Mouse (Mus musculus) heart, embryonic 16.5 days (tissue): ENCODE data around the gene Btbd11. TPM values are rescaled to one million over a fixed set of nuclear protein-coding genes. Genes with fewer than 3 reads are reported as not detected.

Source experiments
- ATAC-seq: fragments of 200-750 bp; cut with Nextera tagmentation; replicated peaks from 2 replicates; pipeline ENCODE4 v1.8.0; 2017; ENCODE audit warnings: moderate number of reproducible peaks; ENCODE audit not compliant: insufficient read depth, low FRiP score; ENCODE audit errors: extremely low read depth
- H3K27ac ChIP-seq: fragments of 300-500 bp; sonication (generic); 2 replicates; pipeline ENCODE4 v1.5.1; 2014; ENCODE audit warnings: mild to moderate bottlenecking, low read length, control low read depth, moderate library complexity
- H3K27me3 ChIP-seq: fragments of 300-500 bp; sonication (generic); 2 replicates; pipeline ENCODE4 v1.6.1; 2014; ENCODE audit warnings: low read length, mixed read lengths; ENCODE audit not compliant: control insufficient read depth, insufficient read depth
- H3K36me3 ChIP-seq: fragments of 300-500 bp; sonication (generic); 2 replicates; pipeline ENCODE4 v1.6.1; 2014; ENCODE audit not compliant: control insufficient read depth, insufficient read depth
- H3K4me1 ChIP-seq: fragments of 300-500 bp; sonication (generic); 2 replicates; pipeline ENCODE4 v1.6.1; 2014; ENCODE audit warnings: low read length, mixed read lengths; ENCODE audit not compliant: control insufficient read depth, insufficient read depth
- H3K4me2 ChIP-seq: fragments of 300-500 bp; sonication (generic); 2 replicates; pipeline ENCODE4 v1.6.1; 2014; ENCODE audit warnings: low read depth, mild to moderate bottlenecking, control low read depth, low read length
- H3K4me3 ChIP-seq: fragments of 300-500 bp; sonication (generic); 2 replicates; pipeline ENCODE4 v1.5.1; 2014; ENCODE audit warnings: mild to moderate bottlenecking, control low read depth, low read length
- H3K9ac ChIP-seq: fragments of 300-500 bp; sonication (generic); 2 replicates; pipeline ENCODE4 v1.6.1; 2014; ENCODE audit warnings: low read length, control low read depth
- H3K9me3 ChIP-seq: fragments of 300-500 bp; sonication (generic); replicated peaks from 2 replicates; pipeline ENCODE4 v1.6.1; 2016; ENCODE audit warnings: low read length; ENCODE audit not compliant: control insufficient read depth
- WGBS: fragments of 180-500 bp; shearing (Covaris S2); extraction: QIAGEN DNeasy Blood & Tissue Kit; methylation state at CpG from one replicate; pipeline ENCODE4 v1.1.7; 2014; 5-methylcytosine and 5-hydroxymethylcytosine counted together
- polyA plus RNA-seq: library from polyadenylated mRNA; unstranded; fragments of >200 nt; fragmentation: Nextera tagmentation; extraction: Ambion mirVana; gene quantifications from 2 replicates; pipeline ENCODE4 v1.2.1, GENCODE M21; 2015

Gene Btbd11
- polyA plus RNA-seq, 1 experiment from 2014 or later: 3.2 TPM

- 2% methylated on average over 41 of the region's 41 CpGs for WGBS
- Histone ChIP-seq H3K27ac (no peak overlapping the region), H3K4me3 (peak overlapping the region; percentile 31), H3K4me1 (peaks cover 3% of the 10 kb centered on the region; the same call in 1 of the 2 replicates), H3K9ac (peak overlapping the region; percentile 54), H3K27me3 (peaks cover 9% of the 10 kb centered on the region; the same call in 1 of the 2 replicates), H3K4me2 (peak overlapping the region; percentile 75), H3K36me3 (no peaks in the 10 kb centered on the region), H3K9me3 (no peaks in the 10 kb centered on the region)
- peak; percentile 23; the same call in 1 of the 2 replicates for ATAC-seq
Observed at GRCm38 (mm10) chr10:85598603-85599542, 212.3 kb downstream of the Btbd11 start.

GRCm38 (mm10) chr10:85602546-85602945 lies 215.9 kb downstream of the Btbd11 start:
- Histone ChIP-seq H3K36me3 (no peaks in the 10 kb centered on the region), H3K4me3 (no peak overlapping the region), H3K9ac (no peak overlapping the region), H3K9me3 (no peaks in the 10 kb centered on the region), H3K4me2 (no peak overlapping the region), H3K27me3 (peaks cover 7% of the 10 kb centered on the region; the same call in 1 of the 2 replicates), H3K4me1 (peaks cover 3% of the 10 kb centered on the region; the same call in 1 of the 2 replicates), H3K27ac (no peak overlapping the region)
- no peak for ATAC-seq
- WGBS: 66% methylated on average over 11 of the region's 11 CpGs

GRCm38 (mm10) chr10:85604556-85604955 lies 217.9 kb downstream of the Btbd11 start:
- 66% methylated on average over 9 of the region's 9 CpGs for WGBS
- H3K4me1 ChIP-seq: no peaks in the 10 kb centered on the region
- peaks cover 6% of the 10 kb centered on the region; the same call in 1 of the 2 replicates for H3K27me3 ChIP-seq
- no peak overlapping the region for H3K27ac ChIP-seq
- H3K4me3 ChIP-seq: no peak overlapping the region
- H3K9ac ChIP-seq: no peak overlapping the region
- H3K4me2 ChIP-seq: no peak overlapping the region
- no peak for ATAC-seq
- H3K36me3 ChIP-seq: no peaks in the 10 kb centered on the region
- H3K9me3 ChIP-seq: no peaks in the 10 kb centered on the region

- no peaks in the 10 kb centered on the region for H3K27me3 ChIP-seq
- ATAC-seq: no peak
- no peak overlapping the region for H3K4me2 ChIP-seq
- no peaks in the 10 kb centered on the region for H3K36me3 ChIP-seq
- 77% methylated on average over 14 of the region's 14 CpGs for WGBS
- no peaks in the 10 kb centered on the region for H3K4me1 ChIP-seq
- H3K4me3 ChIP-seq: no peak overlapping the region
- no peaks in the 10 kb centered on the region for H3K9me3 ChIP-seq
- no peak overlapping the region for H3K27ac ChIP-seq
- H3K9ac ChIP-seq: no peak overlapping the region
Observed at GRCm38 (mm10) chr10:85608550-85609278, 222.1 kb downstream of the Btbd11 start.

- 56% methylated on average over 8 of the region's 8 CpGs for WGBS
Observed at GRCm38 (mm10) chr10:85617080-85617479, 230.5 kb downstream of the Btbd11 start.

GRCm38 (mm10) chr10:85617501-85618417 lies 231.1 kb downstream of the Btbd11 start:
- no peaks in the 10 kb centered on the region for H3K9me3 ChIP-seq
- no peak overlapping the region for H3K4me3 ChIP-seq
- H3K36me3 ChIP-seq: no peaks in the 10 kb centered on the region
- no peak overlapping the region for H3K27ac ChIP-seq
- 76% methylated on average over 12 of the region's 12 CpGs for WGBS
- H3K4me1 ChIP-seq: no peaks in the 10 kb centered on the region
- H3K9ac ChIP-seq: no peak overlapping the region
- no peak for ATAC-seq
- H3K27me3 ChIP-seq: no peaks in the 10 kb centered on the region
- H3K4me2 ChIP-seq: no peak overlapping the region

More at GRCm38 (mm10) chr10:85617080-85617479, 230.5 kb downstream of the Btbd11 start:
- Histone ChIP-seq H3K4me2 (no peak overlapping the region), H3K9ac (no peak overlapping the region), H3K4me1 (no peaks in the 10 kb centered on the region), H3K9me3 (no peaks in the 10 kb centered on the region), H3K4me3 (no peak overlapping the region), H3K36me3 (no peaks in the 10 kb centered on the region), H3K27ac (no peak overlapping the region), H3K27me3 (no peaks in the 10 kb centered on the region)
- ATAC-seq: no peak

GRCm38 (mm10) chr10:85621067-85621466 lies 234.5 kb downstream of the Btbd11 start:
- H3K9me3 ChIP-seq: no peaks in the 10 kb centered on the region
- H3K36me3 ChIP-seq: no peaks in the 10 kb centered on the region
- no peak overlapping the region for H3K9ac ChIP-seq
- H3K27me3 ChIP-seq: no peaks in the 10 kb centered on the region
- H3K27ac ChIP-seq: no peak overlapping the region
- no peaks in the 10 kb centered on the region for H3K4me1 ChIP-seq
- H3K4me3 ChIP-seq: no peak overlapping the region
- ATAC-seq: no peak
- H3K4me2 ChIP-seq: no peak overlapping the region
- WGBS: 76% methylated on average over 6 of the region's 6 CpGs

GRCm38 (mm10) chr10:85624504-85625169 lies 238.0 kb downstream of the Btbd11 start:
- peak overlapping the region; percentile 31; the same call in 1 of the 2 replicates for H3K9ac ChIP-seq
- H3K27ac ChIP-seq: no peak overlapping the region
- no peaks in the 10 kb centered on the region for H3K27me3 ChIP-seq
- WGBS: 4% methylated on average over 31 of the region's 31 CpGs
- H3K4me1 ChIP-seq: no peaks in the 10 kb centered on the region
- no peaks in the 10 kb centered on the region for H3K36me3 ChIP-seq
- peak overlapping the region; percentile 79 for H3K4me2 ChIP-seq
- no peaks in the 10 kb centered on the region for H3K9me3 ChIP-seq
- peak overlapping the region; percentile 54 for H3K4me3 ChIP-seq
- no peak for ATAC-seq
